27 mouse cellular contexts compared by ENCODE assay signal in genomic region chr2:110814964-110815363, GRCm38 (mm10).
"Had no signal": no experiment of that assay in that cellular context is flagged by ENCODE, and none has a peak within 500 bp of the region (broad histone marks: within the 10 kb centered on the region; RNA-seq: fewer than 3 reads in every experiment).

No protein-coding gene starts in this region.

- H3K4me1 ChIP-seq: embryonic facial prominence, embryonic 13.5 days; embryonic facial prominence, embryonic 15.5 days; forebrain, embryonic 10.5 days; forebrain, embryonic 12.5 days; forebrain, embryonic 13.5 days; forebrain, embryonic 15.5 days; heart, embryonic 10.5 days had no signal

- H3K27ac ChIP-seq: embryonic facial prominence, embryonic 13.5 days; embryonic facial prominence, embryonic 15.5 days; forebrain, embryonic 10.5 days; forebrain, embryonic 12.5 days; forebrain, embryonic 13.5 days; forebrain, embryonic 15.5 days; gastrocnemius, adult 2 months; heart, adult 2 months; heart, embryonic 10.5 days had no signal

- H3K4me3 ChIP-seq: embryonic facial prominence, embryonic 13.5 days; embryonic facial prominence, embryonic 15.5 days; erythroblast, embryonic 14.5 days; forebrain, embryonic 10.5 days; forebrain, embryonic 12.5 days; forebrain, embryonic 13.5 days; forebrain, embryonic 15.5 days; gastrocnemius, adult 2 months; heart, adult 2 months; heart, embryonic 10.5 days had no signal

- H3K9me3 ChIP-seq: embryonic facial prominence, embryonic 13.5 days; embryonic facial prominence, embryonic 15.5 days; forebrain, embryonic 10.5 days; forebrain, embryonic 12.5 days; forebrain, embryonic 13.5 days; forebrain, embryonic 15.5 days; heart, embryonic 10.5 days had no signal

- DNase-seq: cerebellum, adult 8-10 months; cerebellum, adult 9-10 months; cerebellum, adult 9-11 months; cerebellum, postnatal 10 days; cerebellum, postnatal 14 days; cerebellum, postnatal 25 days; cerebellum, postnatal 36 days; embryo, embryonic 11 days; forebrain, postnatal 0 days; gastrocnemius, adult 2 months; gastrocnemius, postnatal 10 days; gastrocnemius, postnatal 14 days; gastrocnemius, postnatal 25 days; gastrocnemius, postnatal 36 days; heart, adult 11 months; heart, adult 18-20 months; heart, adult 2 months had no signal

- H3K4me2 ChIP-seq: embryonic facial prominence, embryonic 13.5 days; embryonic facial prominence, embryonic 15.5 days; forebrain, embryonic 12.5 days; forebrain, embryonic 13.5 days; forebrain, embryonic 15.5 days had no signal

- ATAC-seq: forebrain, embryonic 13.5 days; forebrain, embryonic 14.5 days; forebrain, embryonic 15.5 days; forebrain, embryonic 16.5 days; forebrain, postnatal 0 days had no signal

- H3K36me3 ChIP-seq: embryonic facial prominence, embryonic 13.5 days; embryonic facial prominence, embryonic 15.5 days; forebrain, embryonic 10.5 days; forebrain, embryonic 12.5 days; forebrain, embryonic 15.5 days; heart, embryonic 10.5 days had no signal

- H3K9ac ChIP-seq: embryonic facial prominence, embryonic 13.5 days; embryonic facial prominence, embryonic 15.5 days; forebrain, embryonic 12.5 days; forebrain, embryonic 13.5 days; forebrain, embryonic 15.5 days; forebrain, postnatal 0 days had no signal

- H3K27me3 ChIP-seq: embryonic facial prominence, embryonic 13.5 days; embryonic facial prominence, embryonic 15.5 days; forebrain, embryonic 12.5 days; forebrain, embryonic 13.5 days; forebrain, embryonic 15.5 days had no signal
